In the genomic region with DNA sequence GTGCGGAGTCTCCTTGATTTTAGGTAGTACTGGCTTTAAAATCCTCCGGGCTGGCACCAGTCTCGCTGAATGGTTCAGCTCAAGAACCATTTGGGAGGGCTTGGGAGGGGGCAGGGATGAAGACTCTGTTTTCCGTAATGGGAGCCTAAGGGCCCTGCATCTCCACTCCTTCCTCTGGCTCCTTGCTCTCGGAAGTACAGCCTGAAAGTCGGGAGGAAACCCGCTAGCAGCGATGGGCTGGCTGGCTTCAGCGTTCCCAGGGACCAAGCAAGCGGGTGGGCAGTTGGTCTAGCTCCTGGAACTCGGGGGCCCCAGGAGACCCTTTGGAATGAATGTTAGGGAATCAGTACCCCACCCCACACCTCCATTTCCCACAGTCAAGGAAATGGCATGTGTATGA, we compare ENCODE assay signal across 13 mouse cellular contexts. TPM values are rescaled to one million over a fixed set of nuclear protein-coding genes. Genes with fewer than 3 reads are reported as not detected.
DNase-seq lines count a peak whose midpoint lies in the region; ATAC-seq and TF ChIP-seq lines count a peak whose summit lies in the region.
"Had no signal": no experiment of that assay in that cellular context is flagged by ENCODE, and none has a peak within 500 bp of the region (broad histone marks: within the 10 kb centered on the region; RNA-seq: fewer than 3 reads in every experiment).

No protein-coding gene starts in this region.

- H3K27me3 ChIP-seq in heart, embryonic 14.5 days (ENCODE audit: control insufficient read depth, insufficient read depth, low read length) = peaks cover 98% of the 10 kb centered on the region
- peaks cover 98% of the 10 kb centered on the region for H3K27me3 ChIP-seq in embryonic facial prominence, embryonic 15.5 days
- peaks cover 94% of the 10 kb centered on the region for H3K27me3 ChIP-seq in limb, embryonic 14.5 days (ENCODE audit: control insufficient read depth, insufficient read depth, low read length)
- H3K27me3 ChIP-seq in stomach, postnatal 0 days (ENCODE audit: control insufficient read depth, insufficient read depth, low read length) = peaks cover 35% of the 10 kb centered on the region

- no peak overlapping the region for H3K27ac ChIP-seq in heart, embryonic 14.5 days (replicated peaks in 1 of 2; ENCODE audit: control insufficient read depth in 1 of 2, insufficient read depth in 1 of 2, low read depth in 2 of 2, low read length in 2 of 2)
- H3K27ac ChIP-seq in embryonic facial prominence, embryonic 15.5 days (replicated peaks) = no peak overlapping the region
- no peak overlapping the region for H3K27ac ChIP-seq in limb, embryonic 14.5 days (replicated peaks; ENCODE audit: low read depth, low read length)
- no peak overlapping the region for H3K27ac ChIP-seq in stomach, postnatal 0 days (replicated peaks)
- H3K27ac ChIP-seq: heart, embryonic 10.5 days; liver, embryonic 15.5 days had no signal

- WGBS in heart, embryonic 14.5 days = under 1% methylated on average over 11 of the region's 11 CpGs
- under 1% methylated on average over 11 of the region's 11 CpGs for WGBS in embryonic facial prominence, embryonic 15.5 days
- under 1% methylated on average over 11 of the region's 11 CpGs for WGBS in limb, embryonic 14.5 days
- WGBS in stomach, postnatal 0 days = 2% methylated on average over 11 of the region's 11 CpGs

- ATAC-seq in heart, embryonic 14.5 days (ENCODE audit: insufficient number of reproducible peaks, insufficient read depth, low FRiP score, low read depth) = no peak
- no peak for ATAC-seq in embryonic facial prominence, embryonic 15.5 days (ENCODE audit: insufficient number of reproducible peaks, low FRiP score, low TSS enrichment, low read depth)
- ATAC-seq in limb, embryonic 14.5 days (ENCODE audit: low FRiP score, low read depth) = no peak
- no peak for ATAC-seq in stomach, postnatal 0 days (ENCODE audit: low FRiP score, low TSS enrichment)

- no peak for DNase-seq in heart, postnatal 36 days
- no peak for DNase-seq in limb, embryonic 14.5 days (ENCODE audit: low spot score)
- DNase-seq in stomach, postnatal 0 days (ENCODE audit: low spot score) = peak; percentile 16
- DNase-seq in liver = no peak
- no peak for DNase-seq in right cerebral cortex, postnatal 36 days (ENCODE audit: low spot score in 2 of 2)
- DNase-seq in T-cell, adult 2 months (ENCODE audit: low spot score) = no peak
- DNase-seq: kidney, adult 18-20 months; layer of hippocampus, adult 9-11 months; thymus, postnatal 14 days had no signal

- H3K4me2 ChIP-seq in heart, embryonic 14.5 days (ENCODE audit: low read length) = 0 out of 2 replicates have a peak overlapping the region, but pooled peaks have one; percentile 48
- peak overlapping the region; percentile 48 for H3K4me2 ChIP-seq in embryonic facial prominence, embryonic 15.5 days (replicated peaks)
- H3K4me2 ChIP-seq in limb, embryonic 14.5 days (replicated peaks; ENCODE audit: low read depth, low read length, severe bottlenecking) = peak overlapping the region; percentile 46; the same call in 1 of the 2 replicates
- H3K4me2 ChIP-seq in stomach, postnatal 0 days (replicated peaks; ENCODE audit: low read depth) = no peak overlapping the region
- H3K4me2 ChIP-seq: liver, embryonic 15.5 days had no signal

- no peak for TF ChIP-seq EP300 in stomach, postnatal 0 days (optimal IDR thresholded peaks at IDR 0.05)

- H3K9me3 ChIP-seq in heart, embryonic 14.5 days (ENCODE audit: control insufficient read depth, low read length) = no peaks in the 10 kb centered on the region
- H3K9me3 ChIP-seq in embryonic facial prominence, embryonic 15.5 days (replicated peaks) = no peaks in the 10 kb centered on the region
- no peaks in the 10 kb centered on the region for H3K9me3 ChIP-seq in limb, embryonic 14.5 days (ENCODE audit: control insufficient read depth, low read length)
- no peaks in the 10 kb centered on the region for H3K9me3 ChIP-seq in stomach, postnatal 0 days (ENCODE audit: control insufficient read depth, low read length)
- H3K9me3 ChIP-seq: heart, embryonic 10.5 days; liver, embryonic 15.5 days had no signal

- H3K36me3 ChIP-seq in heart, embryonic 14.5 days (ENCODE audit: control insufficient read depth, insufficient read depth, low read length) = no peaks in the 10 kb centered on the region
- no peaks in the 10 kb centered on the region for H3K36me3 ChIP-seq in embryonic facial prominence, embryonic 15.5 days
- no peaks in the 10 kb centered on the region for H3K36me3 ChIP-seq in limb, embryonic 14.5 days (ENCODE audit: control insufficient read depth, insufficient read depth, low read length)
- H3K36me3 ChIP-seq in stomach, postnatal 0 days (ENCODE audit: control insufficient read depth, insufficient read depth, low read length) = no peaks in the 10 kb centered on the region
- H3K36me3 ChIP-seq: heart, embryonic 10.5 days; liver, embryonic 15.5 days had no signal

- TF ChIP-seq POLR2A in limb, embryonic 14.5 days (IDR thresholded peaks at IDR 0.05; ENCODE audit: borderline replicate concordance, extremely low read depth, insufficient read depth, insufficient read length) = no peak

- no peak overlapping the region for H3K4me3 ChIP-seq in heart, embryonic 14.5 days (ENCODE audit: control insufficient read depth in 1 of 2, insufficient read depth in 1 of 2, low read depth in 1 of 2, low read length in 2 of 2)
- H3K4me3 ChIP-seq in embryonic facial prominence, embryonic 15.5 days (replicated peaks) = peak overlapping the region; percentile 30
- peak overlapping the region; percentile 26 for H3K4me3 ChIP-seq in limb, embryonic 14.5 days (replicated peaks; ENCODE audit: low read length)
- no peak overlapping the region for H3K4me3 ChIP-seq in stomach, postnatal 0 days (ENCODE audit: low read depth, low read length)
- H3K4me3 ChIP-seq: liver, embryonic 15.5 days had no signal

- intact Hi-C loops in heart, postnatal 36 days (cut with DNase I) = loop anchor here (5.0 kb wide), 1 partner anchor 455 kb away; no protein-coding TSS in a partner anchor

- no peak overlapping the region for H3K9ac ChIP-seq in heart, embryonic 14.5 days (ENCODE audit: low read length)
- H3K9ac ChIP-seq in embryonic facial prominence, embryonic 15.5 days = no peak overlapping the region
- no peak overlapping the region for H3K9ac ChIP-seq in limb, embryonic 14.5 days (ENCODE audit: low read depth, low read length, severe bottlenecking)
- H3K9ac ChIP-seq in stomach, postnatal 0 days (ENCODE audit: low read length) = no peak overlapping the region
- H3K9ac ChIP-seq: liver, embryonic 15.5 days had no signal

- no peak for TF ChIP-seq CTCF in stomach, postnatal 0 days (IDR thresholded peaks at IDR 0.05; ENCODE audit: low read depth)

- H3K4me1 ChIP-seq in heart, embryonic 14.5 days (ENCODE audit: control insufficient read depth in 2 of 2, insufficient read depth in 2 of 2, low read length in 2 of 2) = peaks cover 3 to 10% of the 10 kb centered on the region in 2 experiments; a peak in 3 of 4 replicates
- peaks cover 14% of the 10 kb centered on the region for H3K4me1 ChIP-seq in embryonic facial prominence, embryonic 15.5 days
- H3K4me1 ChIP-seq in limb, embryonic 14.5 days (ENCODE audit: control insufficient read depth, insufficient read depth, low read length) = peaks cover 4% of the 10 kb centered on the region; the same call in 1 of the 2 replicates
- no peaks in the 10 kb centered on the region for H3K4me1 ChIP-seq in stomach, postnatal 0 days (replicated peaks; ENCODE audit: control insufficient read depth, insufficient read depth)

RNA-seq across cellular contexts. Expression of a gene that starts 4.9 kb away (rescaled TPM):
- not detected in 2 replicates for polyA plus RNA-seq in heart, embryonic 14.5 days (2014; fragmentation: Nextera tagmentation; extraction: Ambion mirVana)
- total RNA-seq in heart, postnatal 36 days (2021) = not detected
- polyA plus RNA-seq in embryonic facial prominence, embryonic 15.5 days (2015; fragmentation: Nextera tagmentation; extraction: Ambion mirVana) = 1.9 and 2.1 TPM in 2 replicates
- 5.8 and 6.4 TPM in 2 replicates for polyA plus RNA-seq in limb, embryonic 14.5 days (2012; rRNA removed)
- polyA plus RNA-seq in limb, embryonic 14.5 days (2014; fragmentation: Nextera tagmentation; extraction: Ambion mirVana) = 3.9 and 5.2 TPM in 2 replicates
- not detected in 2 replicates for polyA plus RNA-seq in stomach, postnatal 0 days (2015; fragmentation: Nextera tagmentation; extraction: Ambion mirVana)
- polyA plus RNA-seq: liver, embryonic 15.5 days had no signal

Comparison
In these comparisons a context has a peak if more than half of its experiments do, and no peak if none do; other contexts are left out.
1. H3K4me3 ChIP-seq: peak in embryonic facial prominence, embryonic 15.5 days (single experiment) and limb, embryonic 14.5 days (single experiment); none in heart, embryonic 14.5 days (0 of 2) and stomach, postnatal 0 days (single experiment).